Mouse (Mus musculus) liver, embryonic 12.5 days (tissue): Measurements from ENCODE around the gene Dennd4c. TPM values are rescaled to one million over a fixed set of nuclear protein-coding genes. Genes with fewer than 3 reads are reported as not detected.

Experiments
- ATAC-seq: fragments of 200-750 bp; cut with Nextera tagmentation; 2 replicates; pipeline ENCODE4 v1.8.0; 2017; ENCODE audit warnings: moderate number of reproducible peaks, mild to moderate bottlenecking, moderate library complexity
- H3K27ac ChIP-seq: fragments of 300-500 bp; sonication (generic); 2 replicates; pipeline ENCODE4 v1.5.1; 2016; ENCODE audit warnings: mild to moderate bottlenecking
- H3K27me3 ChIP-seq: fragments of 300-500 bp; sonication (generic); replicated peaks from 2 replicates; pipeline ENCODE4 v1.6.1; 2016; ENCODE audit warnings: mild to moderate bottlenecking, moderate library complexity
- H3K36me3 ChIP-seq: fragments of 300-500 bp; sonication (generic); 2 replicates; pipeline ENCODE4 v1.6.1; 2016; ENCODE audit warnings: mild to moderate bottlenecking, moderate library complexity
- H3K4me1 ChIP-seq: fragments of 300-500 bp; sonication (generic); 2 replicates; pipeline ENCODE4 v1.6.1; 2016
- H3K4me2 ChIP-seq: fragments of 300-500 bp; sonication (generic); 2 replicates; pipeline ENCODE4 v1.6.1; 2016; ENCODE audit warnings: mild to moderate bottlenecking, moderate library complexity
- H3K4me3 ChIP-seq: fragments of 300-500 bp; sonication (generic); 2 replicates; pipeline ENCODE4 v1.5.1; 2016; ENCODE audit warnings: mild to moderate bottlenecking, moderate library complexity
- H3K9ac ChIP-seq: fragments of 300-500 bp; sonication (generic); 2 replicates; pipeline ENCODE4 v1.6.1; 2016; ENCODE audit warnings: mild to moderate bottlenecking, moderate library complexity
- H3K9me3 ChIP-seq: fragments of 300-500 bp; sonication (generic); replicated peaks from 2 replicates; pipeline ENCODE4 v1.6.1; 2016; ENCODE audit warnings: mild to moderate bottlenecking, moderate library complexity
- WGBS: fragments of 180-500 bp; shearing (Covaris S2); methylation state at CpG from one replicate; pipeline ENCODE4 v1.1.7; 2016; ENCODE audit not compliant: insufficient replicate concordance; 5-methylcytosine and 5-hydroxymethylcytosine counted together
- polyA plus RNA-seq: library from polyadenylated mRNA; unstranded; fragments of >200 nt; fragmentation: Nextera tagmentation; extraction: Ambion mirVana; gene quantifications from 2 replicates; pipeline ENCODE4 v1.2.1, GENCODE M21; 2016

Dennd4c gene
- polyA plus RNA-seq, 1 experiment from 2014 or later: 6.9 TPM

GRCm38 (mm10) chr4:86898791-86899474, 150.6 kb downstream of the Dennd4c start:
- no peaks in the 10 kb centered on the region for H3K27me3 ChIP-seq
- ATAC-seq: peak; percentile 40
- H3K9me3 ChIP-seq: no peaks in the 10 kb centered on the region
- peak overlapping the region; percentile 30; the same call in 1 of the 2 replicates for H3K27ac ChIP-seq
- no peak overlapping the region for H3K9ac ChIP-seq
- peaks cover 6% of the 10 kb centered on the region; the same call in 1 of the 2 replicates for H3K4me1 ChIP-seq
- H3K4me3 ChIP-seq: no peak overlapping the region
- no peak overlapping the region for H3K4me2 ChIP-seq
- no peaks in the 10 kb centered on the region for H3K36me3 ChIP-seq
- 33% methylated on average over 14 of the region's 14 CpGs for WGBS

Other genes starting within 250 kb of the Dennd4c start
- gene Saxo1, start 190.2 kb upstream of the Dennd4c start, polyA plus RNA-seq: not detected in 2 replicates
- 29.6 and 30.7 TPM in 2 replicates for gene Rraga, start 172.9 kb upstream of the Dennd4c start, polyA plus RNA-seq
- gene Haus6, start 136.5 kb upstream of the Dennd4c start, polyA plus RNA-seq: 20.4 and 21.2 TPM in 2 replicates
- gene Plin2, start 78.5 kb upstream of the Dennd4c start, polyA plus RNA-seq: 129 and 134 TPM in 2 replicates
- gene Rps6, start 108.9 kb downstream of the Dennd4c start, polyA plus RNA-seq: 704 and 734 TPM in 2 replicates
- 8.1 and 8.4 TPM in 2 replicates for gene Acer2, start 125.8 kb downstream of the Dennd4c start, polyA plus RNA-seq